Mouse (Mus musculus) neural tube, embryonic 14.5 days (tissue): ENCODE measurements around the gene Pa2g4. TPM values are rescaled to one million over a fixed set of nuclear protein-coding genes. Genes with fewer than 3 reads are reported as not detected.
"Not testable (repeated sequence)": the region's sequence is repeated elsewhere in the genome, so short reads cannot be mapped to it uniquely, and the experiment has no call there.

ENCODE experiments used
- ATAC-seq: fragments of 200-750 bp; cut with Nextera tagmentation; 2 replicates; pipeline ENCODE4 v1.8.0; 2017; ENCODE audit warnings: low read depth, mild to moderate bottlenecking, moderate TSS enrichment, moderate library complexity
- H3K27ac ChIP-seq: fragments of 300-500 bp; sonication (generic); 2 replicates; pipeline ENCODE4 v1.5.1; 2014; ENCODE audit warnings: low read depth, mild to moderate bottlenecking, control low read depth, low read length, moderate library complexity, mixed read lengths
- H3K27me3 ChIP-seq: fragments of 300-500 bp; sonication (generic); 2 replicates; pipeline ENCODE4 v1.6.1; 2014; ENCODE audit warnings: low read length; ENCODE audit not compliant: control insufficient read depth, insufficient read depth
- H3K36me3 ChIP-seq: fragments of 300-500 bp; sonication (generic); 2 replicates; pipeline ENCODE4 v1.6.1; 2014; ENCODE audit warnings: low read length, mixed read lengths; ENCODE audit not compliant: control insufficient read depth, insufficient read depth
- H3K4me1 ChIP-seq: fragments of 300-500 bp; sonication (generic); 2 replicates; pipeline ENCODE4 v1.6.1; 2014; ENCODE audit warnings: low read length; ENCODE audit not compliant: control insufficient read depth, insufficient read depth
- H3K4me2 ChIP-seq: fragments of 300-500 bp; sonication (generic); 2 replicates; pipeline ENCODE4 v1.6.1; 2014; ENCODE audit warnings: mild to moderate bottlenecking, low read depth, low read length, control low read depth
- H3K4me3 ChIP-seq: fragments of 300-500 bp; sonication (generic); 2 replicates; pipeline ENCODE4 v1.5.1; 2014; ENCODE audit warnings: low read depth, low read length, control low read depth, mixed read lengths
- H3K9ac ChIP-seq: fragments of 300-500 bp; sonication (generic); replicated peaks from 2 replicates; pipeline ENCODE4 v1.6.1; 2014; ENCODE audit warnings: low read depth, mild to moderate bottlenecking, control low read depth, low read length, mixed read lengths
- H3K9me3 ChIP-seq: fragments of 300-500 bp; sonication (generic); 2 replicates; pipeline ENCODE4 v1.6.1; 2016; ENCODE audit warnings: low read length; ENCODE audit not compliant: control insufficient read depth
- WGBS: fragments of 180-500 bp; shearing (Covaris S2); extraction: QIAGEN DNeasy Blood & Tissue Kit; methylation state at CpG from one replicate; pipeline ENCODE4 v1.1.7; 2014; 5-methylcytosine and 5-hydroxymethylcytosine counted together
- polyA plus RNA-seq: library from polyadenylated mRNA; unstranded; fragments of >200 nt; fragmentation: Nextera tagmentation; extraction: Ambion mirVana; gene quantifications from 2 replicates; pipeline ENCODE4 v1.2.1, GENCODE M21; 2014

The Pa2g4 gene
- polyA plus RNA-seq, 1 experiment from 2014 or later: 127 TPM

DNA sequence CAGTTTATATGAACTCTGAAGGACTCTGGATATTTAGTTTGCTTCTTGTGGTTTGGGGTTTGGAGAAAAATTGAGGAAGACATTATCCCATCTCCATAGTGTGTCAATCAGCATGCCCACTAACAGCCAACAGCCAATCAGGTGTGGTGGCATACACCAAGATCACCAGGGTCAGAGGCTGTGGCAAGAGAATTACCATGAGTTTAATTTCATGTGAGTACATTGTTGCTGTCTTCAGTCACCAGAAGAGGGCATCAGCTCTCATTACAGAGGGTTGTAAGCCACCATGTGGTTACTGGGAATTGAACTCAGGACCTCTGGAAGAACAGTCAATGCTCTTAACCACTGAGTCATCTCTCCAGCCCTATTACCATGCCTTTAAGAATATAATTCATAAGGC, 9.5 kb downstream of the Pa2g4 start:
- Histone ChIP-seq H3K27me3 (no peaks in the 10 kb centered on the region), H3K4me3 (no peak overlapping the region), H3K9ac (no peak overlapping the region), H3K4me1 (no peaks in the 10 kb centered on the region), H3K4me2 (no peak overlapping the region), H3K36me3 (peaks cover 34% of the 10 kb centered on the region), H3K27ac (no peak overlapping the region), H3K9me3 (no peaks in the 10 kb centered on the region)
- ATAC-seq: no peak

DNA sequence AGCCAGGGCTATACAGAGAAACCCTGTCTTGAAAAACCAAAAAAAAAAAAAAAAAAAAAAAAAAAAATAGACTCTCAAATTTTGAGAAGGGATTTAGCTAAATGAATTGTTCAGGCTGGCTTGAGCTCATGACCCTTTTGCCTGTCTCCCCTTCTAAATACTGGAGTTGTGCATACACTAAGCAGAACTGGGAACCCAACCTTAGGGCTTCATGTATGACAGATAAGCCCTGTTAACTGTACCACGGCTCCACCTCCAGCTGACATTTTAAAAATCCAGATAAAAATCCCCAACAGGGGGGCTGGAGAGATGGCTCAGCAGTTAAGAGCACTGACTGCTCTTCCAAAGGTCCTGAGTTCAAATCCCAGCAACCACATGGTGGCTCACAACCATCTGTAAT, 10.2 kb downstream of the Pa2g4 start:
- H3K36me3 ChIP-seq: peaks cover 27% of the 10 kb centered on the region
- not testable (repeated sequence) for H3K4me1 ChIP-seq, H3K9ac ChIP-seq, H3K27me3 ChIP-seq, H3K4me2 ChIP-seq, H3K27ac ChIP-seq, ATAC-seq, H3K4me3 ChIP-seq, H3K9me3 ChIP-seq
- 89% methylated on average over 1 of the region's 1 CpGs for WGBS

DNA sequence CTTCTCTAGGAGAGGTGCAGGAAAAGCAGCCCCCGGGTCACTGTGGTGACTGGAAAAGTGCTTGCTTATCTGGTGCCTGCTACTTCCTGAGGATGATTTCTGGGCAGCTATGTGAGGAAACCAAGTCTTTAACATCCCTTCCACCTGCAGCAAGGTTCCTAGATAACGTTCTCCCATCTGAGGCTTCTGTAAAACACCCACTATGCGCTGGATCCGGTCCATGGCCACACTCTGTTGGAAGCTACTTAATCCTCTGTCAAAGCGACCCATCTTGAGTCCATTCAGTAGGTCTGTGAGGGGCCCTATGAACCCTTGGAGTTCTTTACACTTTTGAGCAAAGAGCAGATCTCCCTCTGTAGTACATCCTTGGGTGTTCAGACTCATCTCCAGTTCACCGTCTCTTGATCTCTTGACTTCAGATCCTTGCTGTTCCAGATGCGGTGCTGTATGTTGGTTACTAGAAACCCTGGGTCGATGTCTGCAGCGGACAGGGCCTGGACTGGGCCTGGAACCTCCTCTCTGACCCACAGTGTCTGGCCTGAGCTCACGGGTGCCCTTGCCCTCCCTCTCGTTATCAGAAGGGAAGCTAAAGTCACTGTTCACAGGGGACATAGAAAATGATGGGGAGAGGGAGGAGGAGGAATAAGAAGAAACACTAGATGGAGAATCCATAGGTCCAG, 15.5 kb downstream of the Pa2g4 start:
- H3K9me3 ChIP-seq, H3K4me2 ChIP-seq, ATAC-seq, H3K27ac ChIP-seq, H3K36me3 ChIP-seq, H3K4me3 ChIP-seq, H3K4me1 ChIP-seq, H3K27me3 ChIP-seq, H3K9ac ChIP-seq: not testable (repeated sequence)
- WGBS: 91% methylated on average over 11 of the region's 11 CpGs

DNA sequence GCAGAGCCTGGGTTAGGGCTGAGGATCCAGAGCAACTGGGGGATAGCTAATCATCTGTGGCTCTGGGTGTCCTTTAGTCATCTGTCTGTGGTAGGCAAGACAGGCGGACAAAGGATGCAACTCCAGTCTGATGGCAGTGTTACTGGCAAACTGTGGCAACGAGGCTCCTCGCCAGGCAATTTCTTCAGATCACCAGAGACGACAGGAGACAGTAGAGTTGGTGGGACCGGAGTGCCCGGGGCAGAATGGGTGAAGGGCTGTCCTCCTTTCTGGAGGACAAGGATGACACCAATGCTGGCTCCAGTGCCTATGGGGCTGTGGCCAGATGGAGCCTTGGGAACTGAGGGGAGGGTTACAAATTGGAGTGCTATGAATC, 16.1 kb downstream of the Pa2g4 start:
- H3K4me1 ChIP-seq, H3K9ac ChIP-seq, H3K4me2 ChIP-seq, H3K36me3 ChIP-seq, ATAC-seq, H3K9me3 ChIP-seq, H3K4me3 ChIP-seq, H3K27me3 ChIP-seq: not testable (repeated sequence)
- peak overlapping the region; percentile 13; the same call in 1 of the 2 replicates for H3K27ac ChIP-seq
- 68% methylated on average over 6 of the region's 6 CpGs for WGBS

DNA sequence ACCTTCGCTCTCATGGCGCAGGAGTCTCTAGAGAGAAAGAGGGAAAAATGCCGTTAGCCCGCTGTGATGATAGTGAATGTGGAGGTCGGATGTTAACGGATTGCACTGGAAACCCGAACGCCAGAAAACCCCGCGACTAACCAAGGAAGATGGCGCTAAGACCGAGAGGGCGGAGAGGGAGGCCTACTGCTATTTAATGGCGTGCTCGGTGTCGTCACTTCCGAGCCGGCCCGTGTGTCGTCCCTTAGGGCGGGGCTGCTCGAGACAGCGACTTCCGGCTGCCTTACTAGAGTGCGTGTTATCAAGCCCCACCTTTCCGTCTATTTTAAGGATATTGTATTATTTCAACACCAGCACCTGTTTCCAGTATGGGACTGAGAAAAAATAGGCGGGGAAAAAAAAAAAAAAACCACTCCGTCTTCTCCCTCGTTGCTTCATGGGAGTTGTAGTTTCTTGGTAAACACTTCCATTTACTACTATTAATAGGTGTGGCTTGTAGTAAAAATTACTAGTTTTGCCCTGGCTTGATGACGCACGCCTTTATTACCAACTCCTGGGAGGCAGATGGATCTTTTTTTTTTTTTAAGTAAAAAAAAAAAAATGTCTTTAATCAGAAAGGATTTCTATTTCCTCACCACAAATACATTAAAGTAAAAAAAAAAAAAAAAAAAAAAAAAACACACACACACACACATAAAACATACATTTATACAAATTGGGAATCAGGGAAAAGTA, 16.7 kb downstream of the Pa2g4 start, which contains the start of gene Rpl41:
Gene Rpl41, minus strand, starts transcription at position 359 of the 735 bp plus-strand sequence.
- WGBS: under 1% methylated on average over 31 of the region's 31 CpGs
- peak; percentile 90 for ATAC-seq
- H3K9me3 ChIP-seq: no peaks in the 10 kb centered on the region
- peak within 1 kb of the TSS; percentile 84 for H3K4me2 ChIP-seq
- peaks cover 8% of the 10 kb centered on the region for H3K36me3 ChIP-seq
- H3K27ac ChIP-seq: peak within 1 kb of the TSS; percentile 94
- H3K9ac ChIP-seq: peak within 1 kb of the TSS; percentile 73
- peak within 1 kb of the TSS; percentile 71 for H3K4me3 ChIP-seq
- no peaks in the 10 kb centered on the region for H3K27me3 ChIP-seq
- H3K4me1 ChIP-seq: peaks cover 10% of the 10 kb centered on the region

DNA sequence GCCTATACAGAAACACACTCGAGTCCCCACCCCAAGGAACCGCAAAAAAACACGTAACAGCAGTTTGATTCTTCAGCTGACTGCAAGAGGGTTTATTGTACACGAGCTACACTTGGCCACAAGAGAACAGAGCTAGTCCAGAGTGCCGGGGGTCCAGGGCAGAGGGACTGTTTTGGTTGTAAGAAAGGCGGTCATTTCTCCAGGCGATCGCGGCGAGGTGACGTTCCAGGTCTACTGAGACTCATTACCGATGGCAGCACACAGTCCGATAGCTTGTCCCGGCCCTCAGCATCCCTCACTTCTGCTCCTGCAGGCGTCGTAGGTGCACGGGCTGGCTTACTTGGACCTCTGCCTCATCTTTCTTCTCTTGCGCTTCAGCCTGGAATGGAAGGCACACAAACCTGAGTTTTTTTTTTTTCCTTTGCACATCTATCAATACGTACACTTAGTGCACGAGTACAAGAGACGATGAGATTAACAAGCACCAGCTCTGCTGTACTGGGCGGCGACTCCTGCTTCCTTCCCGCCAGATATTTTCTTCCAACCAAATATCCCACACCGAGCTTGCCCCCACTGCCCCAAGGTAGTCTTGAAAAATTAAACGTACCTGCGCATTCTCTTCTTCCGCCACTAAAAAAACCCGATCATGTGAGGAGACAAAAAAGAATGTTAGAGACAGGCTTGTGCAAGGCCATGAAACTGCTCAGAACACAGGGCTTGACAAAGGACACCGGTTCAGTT, 17.6 kb downstream of the Pa2g4 start:
- not testable (repeated sequence) for H3K9me3 ChIP-seq, H3K4me1 ChIP-seq, H3K27me3 ChIP-seq, ATAC-seq
- Histone ChIP-seq H3K4me3 (peak overlapping the region; percentile 71), H3K9ac (peak overlapping the region; percentile 73), H3K36me3 (peaks cover 17% of the 10 kb centered on the region), H3K4me2 (peak overlapping the region; percentile 84), H3K27ac (peak overlapping the region; percentile 96)
- WGBS: 2% methylated on average over 21 of the region's 30 CpGs

DNA sequence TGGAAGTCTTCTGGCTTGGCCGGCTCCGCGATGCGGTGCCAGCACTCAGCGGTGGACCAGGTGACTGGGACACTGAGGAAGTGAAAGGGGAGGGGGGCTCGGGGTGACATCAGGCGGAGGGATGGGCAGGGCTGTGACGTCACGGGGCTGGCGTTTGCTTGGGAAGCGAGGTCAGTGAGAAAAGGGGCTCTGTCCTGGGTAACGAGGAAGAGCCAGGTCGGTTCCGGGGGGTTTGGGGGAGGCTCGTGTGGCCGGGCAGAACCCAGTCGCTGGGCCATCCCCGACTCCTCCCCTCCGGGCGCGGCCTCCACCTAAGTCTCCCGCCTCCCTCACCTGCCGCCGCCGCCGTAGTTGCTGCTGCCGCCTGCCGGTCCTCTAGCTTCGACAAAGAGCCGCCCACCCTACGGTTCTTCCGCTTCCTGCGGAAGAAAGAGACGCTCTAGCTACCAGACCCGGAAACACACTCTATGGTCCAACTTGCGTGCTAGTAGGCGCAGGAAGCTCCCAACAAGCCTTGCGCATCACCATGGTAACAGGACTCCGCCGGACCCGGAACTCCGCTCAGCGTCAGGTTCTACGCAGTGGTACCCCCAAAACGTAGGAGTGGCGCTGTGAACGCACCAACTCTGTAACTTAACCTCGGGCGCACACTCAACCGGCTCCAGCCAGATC, 18.3 kb downstream of the Pa2g4 start, which contains the start of gene Zc3h10:
Gene Zc3h10, minus strand, starts transcription at position 414 of the 672 bp plus-strand sequence.
- Histone ChIP-seq H3K4me2 (peak within 1 kb of the TSS; percentile 84), H3K9ac (peak within 1 kb of the TSS; percentile 73), H3K36me3 (peaks cover 23% of the 10 kb centered on the region), H3K27me3 (no peaks in the 10 kb centered on the region), H3K27ac (peak within 1 kb of the TSS; percentile 96), H3K4me3 (peak within 1 kb of the TSS; percentile 71), H3K4me1 (peaks cover 10% of the 10 kb centered on the region), H3K9me3 (no peaks in the 10 kb centered on the region)
- peak; percentile 92 for ATAC-seq
- WGBS: under 1% methylated on average over 46 of the region's 50 CpGs

DNA sequence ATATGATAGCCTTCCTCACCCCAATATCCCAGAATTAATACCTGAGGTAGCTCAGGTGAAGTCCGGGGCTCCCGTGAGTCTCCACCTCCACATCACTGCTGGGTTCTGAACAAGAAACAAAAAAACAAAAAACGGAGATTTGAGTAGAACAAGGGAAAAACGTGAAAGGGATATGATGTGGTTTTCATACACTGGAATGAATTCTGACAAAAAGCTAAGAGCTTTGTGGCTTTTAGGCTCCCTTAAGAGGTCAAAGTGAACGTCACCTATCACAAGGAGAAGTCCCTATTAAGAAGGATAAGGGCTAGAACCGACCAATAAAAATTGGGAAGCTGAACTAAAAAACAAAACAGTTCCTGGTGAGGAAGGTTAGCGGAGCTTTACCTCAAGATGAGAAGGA, 19.0 kb downstream of the Pa2g4 start:
- no peaks in the 10 kb centered on the region for H3K9me3 ChIP-seq
- peaks cover 10% of the 10 kb centered on the region for H3K4me1 ChIP-seq
- H3K27me3 ChIP-seq: no peaks in the 10 kb centered on the region
- H3K27ac ChIP-seq: peak overlapping the region; percentile 96
- peak overlapping the region; percentile 71 for H3K4me3 ChIP-seq
- H3K9ac ChIP-seq: peak overlapping the region; percentile 73
- peaks cover 29% of the 10 kb centered on the region for H3K36me3 ChIP-seq
- 27% methylated on average over 7 of the region's 7 CpGs for WGBS
- H3K4me2 ChIP-seq: peak overlapping the region; percentile 84
- no peak for ATAC-seq
